Mouse (Mus musculus): ENCODE measurements around the gene Cacna2d2. TPM values are rescaled to one million over a fixed set of nuclear protein-coding genes. Genes with fewer than 3 reads are reported as not detected.

Gene Cacna2d2
- polyA plus RNA-seq, 1 experiment from 2014 or later: not detected

GRCm38 (mm10) chr9:107541474-107542351, 142.3 kb downstream of the Cacna2d2 start, which contains the start of the genes Cyb561d2 and Nprl2:
Gene Cyb561d2, minus strand, starts transcription at chr9:107542193.
Gene Nprl2, plus strand, starts transcription at chr9:107542226.
- H3K36me3 ChIP-seq (ENCODE audit: insufficient read depth): peaks cover 59% of the 10 kb centered on the region
- H3K4me2 ChIP-seq: peak within 1 kb of the TSS; percentile 97
- TF ChIP-seq CTCF (IDR thresholded peaks at IDR 0.05; ENCODE audit: low read depth): no peak
- H3K4me3 ChIP-seq (ENCODE audit: low read depth, low read length): peak within 1 kb of the TSS; percentile 63
- under 1% methylated on average over 46 of the region's 46 CpGs for WGBS
- ATAC-seq (ENCODE audit: insufficient read depth) (peak; percentile 81), DNase-seq (peak; percentile 96)
- peaks cover 9% of the 10 kb centered on the region; the same call in 1 of the 2 replicates for H3K4me1 ChIP-seq (ENCODE audit: insufficient read depth)
- H3K27me3 ChIP-seq (ENCODE audit: insufficient read depth, low read length): no peaks in the 10 kb centered on the region
- peak within 1 kb of the TSS; percentile 61 for H3K9ac ChIP-seq
- H3K9me3 ChIP-seq (ENCODE audit: low read depth, low read length): no peaks in the 10 kb centered on the region
- peak within 1 kb of the TSS; percentile 18; the same call in 1 of the 2 replicates for H3K27ac ChIP-seq (ENCODE audit: low read depth)

DNA sequence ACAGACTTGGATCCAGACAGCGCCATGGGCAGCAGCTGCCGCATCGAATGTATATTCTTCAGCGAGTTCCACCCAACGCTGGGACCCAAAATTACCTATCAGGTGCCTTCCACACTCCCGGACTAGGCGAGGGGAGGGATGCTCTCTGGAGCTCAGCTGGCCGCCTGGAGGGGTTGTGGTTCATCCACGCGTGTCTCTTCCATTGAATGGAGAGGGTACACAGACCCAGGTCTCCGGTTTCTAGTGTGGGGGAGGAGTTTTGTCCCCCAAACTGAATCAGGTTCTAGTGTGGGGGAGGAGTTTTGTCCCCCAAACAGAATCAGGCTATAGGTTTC, 142.9 kb downstream of the Cacna2d2 start:
- H3K36me3 ChIP-seq (ENCODE audit: insufficient read depth): peaks cover 52% of the 10 kb centered on the region
- peak; percentile 33; the same call in 1 of the 2 replicates for ATAC-seq (ENCODE audit: insufficient read depth)

GRCm38 (mm10) chr9:107542721-107543120, 143.3 kb downstream of the Cacna2d2 start:
- peak overlapping the region; percentile 97 for H3K4me2 ChIP-seq
- H3K27ac ChIP-seq (ENCODE audit: low read depth): no peak overlapping the region; the same call in 1 of the 2 replicates
- H3K36me3 ChIP-seq (ENCODE audit: insufficient read depth): peaks cover 48% of the 10 kb centered on the region
- TF ChIP-seq CTCF (IDR thresholded peaks at IDR 0.05; ENCODE audit: low read depth): no peak
- no peaks in the 10 kb centered on the region for H3K9me3 ChIP-seq (ENCODE audit: low read depth, low read length)
- H3K9ac ChIP-seq: peak overlapping the region; percentile 61
- DNase-seq: no peak
- H3K4me3 ChIP-seq (ENCODE audit: low read depth, low read length): peak overlapping the region; percentile 63
- H3K27me3 ChIP-seq (ENCODE audit: insufficient read depth, low read length): no peaks in the 10 kb centered on the region
- no peak for ATAC-seq (ENCODE audit: insufficient read depth)
- H3K4me1 ChIP-seq (ENCODE audit: insufficient read depth): peaks cover 14% of the 10 kb centered on the region
- 33% methylated on average over 8 of the region's 8 CpGs for WGBS

More for the DNA sequence above, 142.9 kb downstream of the Cacna2d2 start:
- Histone ChIP-seq H3K4me2 (peak overlapping the region; percentile 97), H3K9ac (peak overlapping the region; percentile 61), H3K4me3 (ENCODE audit: low read depth, low read length) (peak overlapping the region; percentile 63), H3K9me3 (ENCODE audit: low read depth, low read length) (no peaks in the 10 kb centered on the region), H3K4me1 (ENCODE audit: insufficient read depth) (peaks cover 11% of the 10 kb centered on the region), H3K27me3 (ENCODE audit: insufficient read depth, low read length) (no peaks in the 10 kb centered on the region), H3K27ac (ENCODE audit: low read depth) (peak overlapping the region; percentile 18; the same call in 1 of the 2 replicates)
- 2% methylated on average over 11 of the region's 11 CpGs for WGBS
- no peak for DNase-seq
- TF ChIP-seq CTCF (IDR thresholded peaks at IDR 0.05; ENCODE audit: low read depth): no peak

DNA sequence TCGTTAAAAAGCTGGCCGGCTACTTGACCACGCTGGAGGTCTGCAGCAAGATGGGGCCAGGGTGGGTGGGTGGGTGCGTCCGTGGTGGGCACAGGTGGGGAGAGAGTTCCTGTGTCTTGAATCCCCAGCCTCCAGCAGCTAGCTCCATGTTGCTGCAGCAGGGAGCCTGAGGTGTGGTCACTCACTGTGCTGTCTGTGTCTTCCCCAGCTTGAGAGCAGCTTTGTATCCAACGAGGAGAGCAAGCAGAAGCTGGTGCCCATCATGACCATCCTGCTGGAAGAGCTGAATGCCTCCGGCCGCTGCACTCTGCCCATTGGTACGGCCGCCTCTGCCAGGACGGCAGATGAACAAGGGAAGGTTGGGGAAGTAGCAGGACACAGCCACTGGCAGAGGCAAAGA, 143.9 kb downstream of the Cacna2d2 start:
- TF ChIP-seq CTCF (IDR thresholded peaks at IDR 0.05; ENCODE audit: low read depth): no peak
- DNase-seq: no peak
- WGBS: 72% methylated on average over 11 of the region's 11 CpGs
- H3K9me3 ChIP-seq (ENCODE audit: low read depth, low read length): no peaks in the 10 kb centered on the region
- H3K36me3 ChIP-seq (ENCODE audit: insufficient read depth): peaks cover 43% of the 10 kb centered on the region
- no peaks in the 10 kb centered on the region for H3K27me3 ChIP-seq (ENCODE audit: insufficient read depth, low read length)
- H3K4me1 ChIP-seq (ENCODE audit: insufficient read depth): peaks cover 14% of the 10 kb centered on the region
- ATAC-seq (ENCODE audit: insufficient read depth): no peak
- H3K4me3 ChIP-seq (ENCODE audit: low read depth, low read length): 0 out of 2 replicates have a peak overlapping the region, but pooled peaks have one; percentile 63
- no peak overlapping the region for H3K4me2 ChIP-seq
- no peak overlapping the region for H3K27ac ChIP-seq (ENCODE audit: low read depth)
- H3K9ac ChIP-seq: no peak overlapping the region

DNA sequence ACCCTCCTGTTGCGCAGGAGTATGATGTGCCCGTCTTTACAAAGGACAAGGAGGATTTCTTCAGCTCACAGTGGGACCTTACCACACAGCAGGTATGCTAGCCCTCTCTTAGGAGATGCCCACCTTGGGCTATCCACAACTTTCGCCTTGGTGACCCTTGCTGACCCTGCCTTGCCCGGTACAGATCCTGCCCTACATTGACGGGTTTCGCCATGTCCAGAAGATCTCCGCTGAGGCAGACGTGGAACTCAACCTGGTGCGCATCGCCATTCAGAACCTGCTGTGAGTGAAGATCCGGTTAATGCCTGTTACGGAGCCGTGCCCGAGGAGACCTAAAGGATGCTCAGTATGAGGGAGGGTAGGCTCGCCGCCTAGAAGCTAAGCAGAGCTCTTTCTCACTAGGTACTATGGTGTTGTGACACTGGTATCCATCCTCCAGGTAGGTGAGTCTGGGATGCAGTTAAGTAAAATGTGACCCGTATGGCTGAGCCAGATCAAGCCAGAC, 144.8 kb downstream of the Cacna2d2 start:
- Histone ChIP-seq H3K4me1 (ENCODE audit: insufficient read depth) (peaks cover 14% of the 10 kb centered on the region), H3K27me3 (ENCODE audit: insufficient read depth, low read length) (no peaks in the 10 kb centered on the region), H3K9me3 (ENCODE audit: low read depth, low read length) (no peaks in the 10 kb centered on the region), H3K36me3 (ENCODE audit: insufficient read depth) (peaks cover 33% of the 10 kb centered on the region), H3K4me3 (ENCODE audit: low read depth, low read length) (no peak overlapping the region), H3K4me2 (no peak overlapping the region), H3K9ac (no peak overlapping the region), H3K27ac (ENCODE audit: low read depth) (no peak overlapping the region)
- TF ChIP-seq CTCF (IDR thresholded peaks at IDR 0.05; ENCODE audit: low read depth): no peak
- no peak for ATAC-seq (ENCODE audit: insufficient read depth)
- DNase-seq: no peak
- WGBS: 94% methylated on average over 17 of the region's 17 CpGs

- Histone ChIP-seq H3K27me3 (ENCODE audit: insufficient read depth, low read length) (no peaks in the 10 kb centered on the region), H3K9me3 (ENCODE audit: low read depth, low read length) (no peaks in the 10 kb centered on the region), H3K4me1 (ENCODE audit: insufficient read depth) (peaks cover 14% of the 10 kb centered on the region), H3K36me3 (ENCODE audit: insufficient read depth) (peaks cover 28% of the 10 kb centered on the region), H3K4me3 (ENCODE audit: low read depth, low read length) (no peak overlapping the region), H3K27ac (ENCODE audit: low read depth) (no peak overlapping the region), H3K9ac (no peak overlapping the region), H3K4me2 (no peak overlapping the region)
- WGBS: 93% methylated on average over 12 of the region's 12 CpGs
- TF ChIP-seq CTCF (IDR thresholded peaks at IDR 0.05; ENCODE audit: low read depth): no peak
- no peak for ATAC-seq (ENCODE audit: insufficient read depth)
- no peak for DNase-seq
Observed at GRCm38 (mm10) chr9:107544729-107545128, 145.3 kb downstream of the Cacna2d2 start.

GRCm38 (mm10) chr9:107545199-107545598, 145.8 kb downstream of the Cacna2d2 start:
- peaks cover 25% of the 10 kb centered on the region for H3K36me3 ChIP-seq (ENCODE audit: insufficient read depth)

More at GRCm38 (mm10) chr9:107545199-107545598, 145.8 kb downstream of the Cacna2d2 start:
- WGBS: 85% methylated on average over 10 of the region's 10 CpGs
- no peak overlapping the region for H3K27ac ChIP-seq (ENCODE audit: low read depth)
- ATAC-seq (ENCODE audit: insufficient read depth) (no peak), DNase-seq (no peak)
- no peaks in the 10 kb centered on the region for H3K9me3 ChIP-seq (ENCODE audit: low read depth, low read length)
- no peak overlapping the region for H3K4me2 ChIP-seq
- H3K27me3 ChIP-seq (ENCODE audit: insufficient read depth, low read length): no peaks in the 10 kb centered on the region
- H3K4me1 ChIP-seq (ENCODE audit: insufficient read depth): peaks cover 14% of the 10 kb centered on the region
- no peak overlapping the region for H3K9ac ChIP-seq
- no peak overlapping the region for H3K4me3 ChIP-seq (ENCODE audit: low read depth, low read length)
- no peak for TF ChIP-seq CTCF (IDR thresholded peaks at IDR 0.05; ENCODE audit: low read depth)
